Mouse (Mus musculus) cerebellum, postnatal 10 days (tissue): ENCODE measurements around the gene Rwdd2a.

ENCODE experiments used
- DNase-seq, 2 experiments: peaks; one replicate each; pipeline ENCODE4 v3.0.0; 2021; ENCODE audit warnings: mixed read lengths in 2 of 2

The Rwdd2a gene

DNA sequence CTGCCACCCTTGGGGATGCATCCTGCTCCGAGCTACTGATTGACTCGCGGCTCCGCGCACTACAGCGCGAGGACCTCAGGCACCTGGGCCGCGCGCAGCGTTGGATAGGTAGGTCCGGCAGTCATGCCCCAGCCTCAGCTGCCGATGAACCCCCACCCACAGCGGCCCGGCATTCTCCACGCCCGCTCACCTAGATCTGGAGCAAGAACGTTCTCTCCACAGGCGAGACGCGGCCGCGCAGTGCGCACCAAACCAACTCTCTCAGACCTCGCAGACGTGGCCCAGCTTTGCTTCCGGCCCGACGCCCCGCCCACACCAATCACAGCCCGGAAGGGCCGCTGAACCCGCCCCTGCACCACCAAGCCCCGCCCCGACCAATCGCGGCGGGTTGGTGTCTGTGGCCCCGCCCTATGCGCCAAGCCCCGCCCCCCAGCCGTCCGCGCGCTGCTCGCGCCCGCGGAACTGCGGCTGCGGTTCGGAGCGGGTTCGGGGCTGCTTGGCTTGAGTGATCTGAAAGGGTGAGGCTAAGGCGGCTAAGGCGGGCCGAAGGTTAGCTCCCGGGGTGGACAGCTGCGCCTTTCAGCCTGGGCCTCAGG lies at the start of gene Rwdd2a, which contains the start of gene Pgm3:
Rwdd2a (plus strand) TSS at position 452 of the 596 bp plus-strand sequence.
Pgm3 (minus strand) TSS at position 303 of the 596 bp plus-strand sequence.
- DNase-seq, result peak; percentile 99 to 100

DNA sequence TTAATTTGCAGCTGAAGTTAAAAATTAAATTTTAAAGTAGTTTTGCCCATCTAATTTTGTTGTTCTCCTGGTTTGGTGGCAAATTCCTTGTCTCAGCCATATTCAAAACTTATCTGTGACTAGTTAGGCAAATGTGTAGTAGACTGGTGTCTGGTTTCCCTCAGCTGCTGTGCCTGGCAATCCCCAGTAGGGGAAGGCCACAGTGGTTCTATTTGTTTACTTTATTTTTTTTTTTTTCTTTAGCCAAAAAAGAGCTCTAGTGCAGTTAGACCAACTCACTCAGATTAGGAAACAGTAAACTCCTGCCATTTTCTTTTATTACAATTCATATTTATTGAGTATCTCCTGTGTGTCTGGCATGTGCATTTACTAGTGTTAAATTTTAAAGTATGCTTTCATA lies 49.5 kb upstream of the Rwdd2a start:
- no peak for DNase-seq

DNA sequence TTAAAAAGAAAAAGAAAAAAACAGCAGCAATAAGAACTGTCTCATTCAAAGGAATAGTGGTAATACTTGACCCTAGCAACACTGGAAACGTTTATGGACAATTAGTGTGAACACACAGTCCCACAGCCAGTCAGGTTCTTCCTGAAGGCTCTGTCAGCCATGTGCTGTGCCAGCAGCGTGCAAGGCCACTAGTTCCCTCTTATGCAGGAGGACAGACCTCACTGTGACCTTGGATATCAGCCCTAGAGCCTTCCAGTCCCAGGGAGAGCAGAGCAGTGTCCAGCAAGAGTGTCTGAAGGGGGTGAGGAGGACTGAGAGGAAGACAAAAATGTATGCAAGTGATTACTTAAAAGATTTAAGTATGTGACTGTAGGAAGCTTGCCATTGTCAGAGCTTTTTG lies 46.2 kb upstream of the Rwdd2a start:
- DNase-seq, result no peak

DNA sequence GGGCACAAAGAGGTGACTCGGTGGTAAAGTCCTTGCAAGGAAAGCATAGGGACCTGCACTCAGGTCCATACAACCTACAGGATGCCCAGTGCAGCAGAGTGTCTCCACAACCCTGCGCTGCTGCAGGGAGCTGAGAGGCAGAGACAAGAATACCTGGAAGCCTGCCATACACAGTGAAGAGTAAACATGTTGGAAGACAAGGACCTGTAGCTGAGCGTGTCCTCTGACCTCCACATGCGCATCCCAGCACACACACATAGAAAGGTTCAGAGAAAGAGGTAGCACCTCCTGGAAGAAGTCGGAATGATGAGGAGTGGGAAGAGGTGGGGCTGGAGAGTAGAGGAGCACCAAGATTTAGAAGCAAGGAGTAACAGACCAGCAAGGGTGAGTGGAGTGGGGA lies 37.7 kb upstream of the Rwdd2a start:
- DNase-seq, result no peak

DNA sequence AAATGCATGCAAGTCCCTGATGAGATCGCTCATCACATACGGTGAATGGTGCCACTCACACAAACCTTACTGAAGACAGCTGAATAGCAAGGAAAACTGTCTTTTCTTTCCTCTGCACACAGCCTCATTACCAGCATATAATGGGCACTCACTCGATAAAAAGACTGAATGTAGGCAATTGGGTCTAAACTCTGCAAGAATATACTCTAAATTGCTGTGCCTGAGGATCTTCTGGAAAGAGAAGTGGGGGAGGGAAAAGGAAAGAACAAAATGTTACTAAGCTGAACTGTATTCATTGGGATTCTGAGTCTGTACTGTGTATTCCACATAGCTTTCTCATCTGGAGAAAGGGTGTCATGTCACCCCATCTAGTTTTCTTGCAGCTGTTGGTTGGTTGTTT lies 28.3 kb upstream of the Rwdd2a start:
- DNase-seq, result no peak

DNA sequence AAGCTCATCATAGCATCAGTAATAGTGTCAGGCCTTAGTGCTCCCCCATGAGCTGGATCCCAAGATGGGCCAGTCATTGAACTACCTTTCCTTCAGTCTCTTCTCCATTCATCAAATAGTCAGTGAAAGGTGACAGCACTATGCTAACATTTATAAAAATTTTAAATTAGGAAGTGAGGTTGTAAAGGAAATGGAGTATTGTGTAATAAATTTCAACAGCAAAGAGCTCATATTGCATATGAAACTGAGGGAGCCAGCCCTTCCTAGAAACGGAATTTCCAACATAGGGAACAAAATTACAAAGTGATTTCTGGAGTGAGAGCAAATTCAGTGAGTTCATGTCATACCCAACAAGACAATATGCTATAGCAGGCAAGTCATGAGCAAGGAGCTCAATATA lies 27.2 kb upstream of the Rwdd2a start:
- DNase-seq, result no peak

DNA sequence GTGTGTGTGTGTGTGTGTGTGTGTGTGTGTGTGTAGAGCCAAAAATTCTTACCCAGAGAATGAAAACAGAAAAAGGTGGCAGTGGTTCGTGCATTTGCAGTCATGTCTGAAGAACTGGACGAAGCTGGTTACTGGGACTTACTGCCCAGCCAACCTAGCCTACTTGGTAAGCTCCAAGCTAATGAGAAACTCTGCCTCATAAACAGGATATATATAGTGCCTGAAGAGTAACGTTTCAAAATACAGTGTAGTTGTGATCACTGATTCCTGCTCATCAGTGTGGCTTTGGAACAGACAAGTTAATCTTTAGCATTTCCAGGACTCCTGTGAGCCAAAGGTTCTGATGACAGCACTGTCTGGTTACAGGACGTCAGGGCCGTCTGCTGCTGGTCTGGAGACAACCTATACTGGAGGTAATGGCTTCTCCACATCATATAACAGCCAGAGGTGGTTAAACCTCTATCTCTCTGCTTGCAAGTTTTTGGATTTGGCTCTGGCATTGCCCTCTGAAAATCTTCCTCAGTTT lies 22.1 kb upstream of the Rwdd2a start:
- DNase-seq, result no peak

DNA sequence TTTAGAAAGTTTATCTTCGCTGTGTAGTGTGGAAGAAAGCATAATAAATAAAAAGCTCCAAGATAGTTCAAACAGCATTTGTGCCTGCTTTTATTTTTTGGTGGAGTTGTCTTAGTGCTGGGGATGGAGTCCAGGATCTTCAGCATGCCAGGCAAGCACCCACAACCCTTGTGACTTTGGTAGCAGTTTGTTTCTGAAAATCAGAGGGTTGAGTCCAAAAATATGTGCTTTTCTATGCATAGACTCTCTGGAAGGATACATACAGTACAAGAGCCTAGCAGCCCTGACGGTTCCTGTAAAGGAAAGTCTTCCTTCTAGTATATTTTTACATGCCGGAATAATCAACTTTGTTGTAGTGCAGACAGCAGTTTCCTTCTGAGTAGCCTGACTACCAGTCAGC lies 21.1 kb upstream of the Rwdd2a start:
- DNase-seq, result no peak

DNA sequence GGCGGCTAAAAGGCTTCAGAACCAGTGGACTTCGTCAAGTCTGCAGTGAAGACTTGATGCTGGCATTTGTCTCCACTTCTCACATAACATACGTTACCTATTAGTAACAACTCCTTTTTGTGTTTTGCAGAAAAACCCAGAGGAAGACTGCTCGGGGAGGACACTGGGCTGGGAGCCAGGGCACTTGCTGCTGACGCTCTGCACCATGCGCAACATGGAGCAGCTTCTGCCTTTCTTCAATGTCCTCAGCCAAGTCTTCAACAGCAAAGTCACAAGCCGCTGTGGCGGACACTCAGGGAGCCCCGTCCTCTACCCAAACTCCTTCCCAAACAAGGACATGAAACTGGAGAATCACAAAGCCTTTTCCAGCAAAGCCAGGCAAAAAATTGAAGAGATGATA lies 17.9 kb upstream of the Rwdd2a start:
- peak; percentile 15 to 39 for DNase-seq

DNA sequence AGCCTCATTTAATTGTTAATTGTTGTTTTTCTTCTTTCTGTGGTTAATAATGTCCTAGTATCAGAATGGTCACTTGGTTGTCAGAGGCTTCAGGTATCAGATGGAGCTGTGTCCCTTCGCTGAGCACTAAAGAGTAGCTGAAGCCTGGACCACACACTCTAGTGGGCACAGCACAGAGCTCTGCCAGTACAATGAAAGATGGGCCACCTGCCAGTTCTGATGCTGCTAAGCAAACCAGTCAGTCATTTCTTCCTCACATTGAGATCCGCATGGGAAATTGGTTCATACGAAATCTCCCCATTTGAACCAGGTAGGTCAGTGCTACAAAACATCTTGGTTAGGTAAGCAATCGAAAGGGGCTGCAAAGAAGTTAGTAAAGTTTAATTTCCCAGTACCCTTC lies 17.1 kb upstream of the Rwdd2a start:
- peak; percentile 59 to 62 for DNase-seq

DNA sequence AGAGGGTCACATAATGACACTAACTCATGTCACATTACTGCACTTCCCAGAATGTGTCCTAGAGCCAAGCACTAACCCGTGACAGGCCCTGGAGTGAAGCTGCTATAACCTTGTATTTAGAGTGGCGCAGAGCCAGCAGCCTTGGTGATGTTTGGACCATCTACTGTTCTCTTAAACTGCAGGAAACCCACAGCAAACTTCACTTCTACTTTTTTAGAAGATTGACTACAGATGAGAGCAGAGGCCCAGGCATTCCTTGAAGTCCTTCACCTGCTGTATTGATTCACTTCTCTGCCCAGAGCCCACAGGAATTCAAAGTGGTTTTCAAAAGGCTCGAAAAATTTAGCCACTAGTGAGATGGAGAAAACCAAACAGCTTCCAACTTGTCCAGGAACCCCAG lies 11.2 kb upstream of the Rwdd2a start:
- no peak for DNase-seq

DNA sequence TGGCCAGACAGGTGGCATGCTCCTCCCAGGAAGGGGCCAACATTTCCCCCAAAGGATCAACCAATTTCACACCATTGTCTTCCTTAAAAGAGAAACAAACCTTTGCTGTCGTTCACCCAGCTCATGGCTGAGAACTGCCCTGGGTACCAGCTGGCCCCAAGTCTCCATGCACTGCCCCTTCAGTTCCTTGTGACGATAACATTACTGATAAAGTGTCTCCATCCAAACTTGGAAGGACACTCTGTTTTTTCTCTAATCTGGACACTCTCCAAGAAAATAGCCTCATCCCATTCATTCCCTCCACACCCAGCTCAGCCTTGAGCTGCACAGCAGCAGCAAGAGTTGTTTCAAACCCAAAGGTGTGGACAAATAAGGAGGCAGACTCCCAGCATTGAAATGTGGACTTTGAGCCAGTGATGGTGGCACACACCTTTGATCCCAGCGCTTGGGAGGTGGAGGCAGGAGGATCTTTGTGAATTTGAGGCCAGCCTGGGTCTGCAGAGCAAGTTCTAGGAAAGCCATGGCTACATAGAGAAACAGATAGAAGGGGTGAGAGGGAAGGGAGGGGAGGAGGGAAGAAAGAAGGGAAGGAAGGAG lies 2.4 kb upstream of the Rwdd2a start:
- DNase-seq, result no peak

DNA sequence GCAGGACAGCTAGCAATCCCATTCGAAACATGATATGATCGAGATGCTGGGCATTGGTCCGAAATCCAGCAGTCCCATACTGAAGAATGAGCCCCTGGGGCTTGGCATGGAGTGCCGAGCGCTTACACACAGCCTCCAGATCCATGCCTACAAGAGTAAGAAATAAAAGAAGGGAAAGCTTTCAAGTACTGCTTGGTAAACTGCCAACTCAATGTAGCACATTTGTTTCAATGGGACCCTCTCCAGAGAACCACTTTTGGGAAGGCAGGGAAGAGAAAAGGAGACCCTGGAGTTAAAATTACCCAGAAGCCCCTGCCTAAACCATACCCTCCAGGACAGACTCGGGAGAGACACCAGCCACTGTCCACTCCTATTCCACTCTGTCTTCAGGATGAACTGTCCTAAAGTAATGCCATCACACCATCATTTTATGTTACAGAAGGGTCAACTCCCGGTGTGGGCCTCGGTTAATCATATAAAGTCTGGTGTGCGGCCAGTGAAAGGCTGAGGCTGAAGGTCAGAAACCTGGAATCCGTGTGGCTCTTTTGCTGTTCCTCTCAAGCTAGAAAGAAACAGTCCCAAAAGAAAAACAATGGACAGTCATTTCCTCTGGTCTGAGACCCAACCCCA lies 1.4 kb upstream of the Rwdd2a start:
- DNase-seq, result no peak

DNA sequence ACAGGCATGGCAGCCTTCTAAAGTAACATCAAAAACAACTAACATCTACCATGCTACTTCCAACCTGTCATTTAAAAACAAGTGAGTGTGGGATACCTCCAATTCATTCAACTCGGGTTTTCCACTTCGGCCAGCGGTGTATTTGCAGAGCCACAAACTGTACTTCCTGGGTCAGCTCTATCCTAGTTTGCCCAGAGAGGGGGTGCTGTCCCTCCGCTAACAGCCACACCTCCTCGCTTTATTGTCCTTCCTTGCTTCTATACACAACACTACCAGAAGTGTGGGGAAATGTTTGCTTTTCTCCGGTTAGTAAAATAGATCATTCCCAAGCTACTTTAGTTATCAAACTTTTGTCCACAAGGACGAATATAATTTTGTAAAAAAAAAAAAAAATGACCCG lies 845 bp upstream of the Rwdd2a start:
- DNase-seq, result peak; percentile 14 to 16

DNA sequence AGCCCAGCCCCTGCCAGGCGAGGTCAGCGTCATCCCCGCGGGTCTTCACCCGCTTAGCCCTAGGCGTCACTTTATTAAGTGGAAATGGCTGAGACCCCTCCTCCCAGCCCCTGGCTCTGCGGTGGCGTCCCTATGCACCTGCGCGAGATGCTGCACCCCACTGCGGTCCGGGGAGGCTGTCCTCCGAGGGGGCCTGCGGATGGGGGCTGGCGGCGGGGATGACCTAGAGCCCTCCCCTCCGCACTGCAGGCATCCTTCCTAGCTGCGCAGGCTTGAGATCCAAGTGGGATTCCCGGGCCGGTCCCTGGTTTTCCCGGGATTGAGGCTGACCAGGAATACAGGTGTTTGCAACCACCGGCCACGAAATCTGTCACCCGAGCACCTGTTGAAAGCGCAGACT lies 405 bp downstream of the Rwdd2a start:
- DNase-seq, result no peak

DNA sequence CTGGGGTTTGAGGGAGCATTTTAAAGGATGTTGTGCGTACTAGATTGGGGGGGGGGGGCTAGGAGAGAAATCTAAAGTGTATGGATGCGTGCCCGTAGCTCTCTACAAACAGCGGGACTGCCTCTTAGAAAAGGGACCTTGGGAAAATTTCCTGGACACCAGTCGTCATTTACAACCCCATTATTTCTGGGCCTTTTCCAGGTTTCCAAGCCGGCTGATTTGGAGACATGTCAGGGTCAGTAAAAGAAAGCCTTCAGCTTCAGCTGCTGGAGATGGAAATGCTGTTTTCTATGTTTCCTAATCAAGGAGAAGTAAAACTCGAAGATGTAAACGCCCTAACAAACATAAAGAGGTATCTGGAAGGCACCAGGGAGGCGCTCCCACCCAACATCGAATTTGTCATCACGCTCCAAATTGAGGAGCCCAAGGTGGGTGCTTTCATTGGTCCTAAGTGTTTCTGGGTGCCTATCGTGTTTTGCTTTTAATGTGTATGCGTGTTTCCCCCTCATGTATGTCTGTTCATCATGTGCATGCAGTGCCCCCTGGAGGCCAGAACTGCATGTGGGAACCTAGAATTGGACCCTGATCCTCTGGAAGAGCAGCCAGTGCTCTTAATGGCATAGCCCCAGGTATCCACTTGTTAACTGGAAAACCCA lies 973 bp downstream of the Rwdd2a start:
- peak; percentile 86 to 87 for DNase-seq

DNA sequence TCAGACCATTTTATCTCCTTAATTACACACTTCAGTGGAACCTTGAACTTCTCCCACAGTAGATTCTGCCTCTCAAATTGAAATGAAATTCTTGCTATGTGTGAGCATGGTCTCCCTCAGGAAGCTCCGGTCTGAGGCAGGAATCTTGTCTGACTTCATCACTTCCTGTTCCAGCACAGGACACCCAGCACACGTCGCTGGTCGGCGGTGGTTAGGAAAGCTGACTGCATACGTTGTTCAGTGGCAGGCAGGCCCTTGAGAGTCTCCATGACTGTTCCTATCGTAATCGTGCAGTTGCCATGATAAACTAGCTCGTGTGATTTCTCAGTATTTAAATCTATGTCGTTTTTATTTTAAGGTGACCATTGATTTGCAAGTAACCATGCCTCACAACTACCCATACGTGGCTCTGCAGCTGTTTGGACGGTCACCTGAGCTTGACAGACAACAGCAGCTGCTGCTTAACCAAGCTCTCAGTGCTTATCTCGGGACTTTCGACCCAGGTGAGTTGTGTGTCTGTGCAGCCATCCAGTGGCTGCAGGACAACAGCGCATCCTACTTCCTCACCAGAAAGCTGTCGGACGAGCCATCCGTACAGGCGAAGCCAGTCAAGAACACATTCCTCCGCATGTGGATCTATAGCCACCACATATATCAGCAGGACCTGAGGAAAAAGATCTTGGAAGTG lies 2.0 kb downstream of the Rwdd2a start:
- DNase-seq, result no peak

DNA sequence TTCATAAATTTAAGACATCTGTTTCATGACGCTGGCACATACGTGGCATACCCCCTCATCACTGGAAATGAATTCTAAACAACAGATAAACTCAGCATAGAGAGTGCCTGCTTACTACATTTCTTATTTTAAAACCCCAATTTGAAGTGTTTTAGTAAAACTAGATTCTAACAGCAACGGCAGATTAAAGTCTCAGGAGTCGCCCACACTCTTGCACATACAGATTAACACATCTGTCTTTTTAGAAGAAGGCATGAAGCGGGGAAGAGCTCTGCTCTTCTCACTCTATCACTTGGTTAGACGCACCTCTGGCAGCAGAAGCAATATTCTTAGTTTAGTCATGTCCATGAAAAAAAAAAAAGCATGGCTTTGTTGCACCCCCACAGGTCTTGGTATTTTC lies 3.4 kb downstream of the Rwdd2a start:
- DNase-seq, result no peak

DNA sequence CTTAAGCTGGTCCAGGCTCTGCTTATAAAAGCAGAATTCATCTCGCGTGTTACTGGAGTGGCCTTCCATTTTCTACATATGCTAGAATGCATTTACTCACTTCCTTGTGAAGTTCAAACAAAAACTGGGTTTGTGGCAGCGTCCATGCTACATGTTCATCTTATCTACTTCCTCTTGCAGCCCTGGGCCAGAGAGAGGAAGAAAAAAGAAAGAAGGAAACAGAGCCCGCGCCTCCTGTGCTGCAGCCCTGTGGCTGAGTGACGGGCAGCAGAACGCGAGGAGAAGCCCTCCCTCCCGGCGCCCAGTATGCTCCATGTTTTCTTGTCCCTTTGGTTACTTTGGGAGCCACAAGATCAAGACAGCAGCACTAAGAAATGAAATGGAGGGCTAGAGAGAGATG lies 7.9 kb downstream of the Rwdd2a start:
- no peak for DNase-seq

DNA sequence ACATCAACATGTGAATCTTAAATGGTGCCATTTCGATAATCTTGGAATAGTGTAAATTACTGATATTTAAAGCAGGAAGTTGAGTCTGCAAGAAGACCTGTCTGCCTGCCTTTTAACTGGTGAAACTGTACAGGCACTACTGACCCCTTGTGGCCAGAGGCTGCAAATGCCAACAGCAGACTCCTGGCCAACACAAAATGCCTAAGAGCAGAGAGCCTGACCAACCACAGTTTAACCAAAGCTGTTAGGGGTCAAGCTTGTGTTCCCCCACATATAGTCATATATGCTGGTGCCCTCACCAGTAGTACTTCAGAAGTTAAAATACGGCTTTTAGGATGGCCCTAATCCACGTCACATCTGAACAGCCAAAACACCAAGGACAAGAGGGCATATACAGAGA lies 11.9 kb downstream of the Rwdd2a start:
- peak; percentile 81 to 84 for DNase-seq

DNA sequence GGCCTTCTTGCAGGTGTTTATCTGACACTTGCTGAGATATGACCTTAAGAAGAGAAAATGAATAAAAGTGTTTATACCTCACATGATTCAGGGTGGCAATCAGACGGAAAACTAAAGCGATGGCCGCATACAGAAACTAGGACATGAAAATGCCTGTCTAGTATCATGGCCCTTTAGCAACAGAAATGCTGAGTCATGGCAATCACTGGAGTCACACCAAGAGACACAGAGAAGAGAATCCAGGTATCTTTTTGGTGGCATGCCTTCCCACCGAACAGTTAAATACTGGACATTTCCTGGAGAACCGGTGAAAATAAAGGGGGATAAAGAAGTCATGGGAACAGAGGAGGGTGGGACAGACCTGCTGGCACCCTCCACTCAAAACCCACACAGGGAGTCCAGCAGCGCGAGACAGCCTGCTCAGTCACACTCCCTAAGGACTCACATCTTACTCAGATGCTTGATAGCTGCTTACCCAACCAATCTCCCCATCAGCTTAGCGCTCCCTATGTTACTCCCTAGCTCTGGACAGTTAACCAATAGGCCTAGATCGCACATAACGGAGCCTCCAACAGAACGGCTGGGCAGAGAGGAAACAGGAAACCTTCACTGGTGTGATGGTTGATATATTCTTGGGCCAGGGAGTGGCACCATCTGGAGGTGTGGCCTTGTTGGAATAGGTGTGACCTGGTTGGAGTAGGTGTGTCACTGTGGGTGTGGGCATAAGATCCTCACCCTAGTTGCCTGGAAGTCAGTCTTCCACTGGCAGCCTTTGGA lies 15.4 kb downstream of the Rwdd2a start:
- no peak for DNase-seq
